Mouse (Mus musculus): Measurements from ENCODE around the gene Smu1. TPM values are rescaled to one million over a fixed set of nuclear protein-coding genes. Genes with fewer than 3 reads are reported as not detected.

Gene Smu1
- total and polyA plus RNA-seq, 3 experiments: 93.4 to 183 (median 118) TPM

- H3K9me3 ChIP-seq (replicated peaks; ENCODE audit: low read length): no peaks in the 10 kb centered on the region
- in situ Hi-C loops (cut with MboI; ENCODE audit: low pct_ligation_motif_present, low pct_unique_long_range_greater_than_20kb, low sequenced_read_pairs): no loop called here
- dilution Hi-C loops (cut with MboI; ENCODE audit: extremely low pct_ligation_motif_present, extremely low pct_unique_long_range_greater_than_20kb, low sequenced_read_pairs): no loop called here
Measured at GRCm38 (mm10) chr4:40786578-40786977, 28.9 kb upstream of the Smu1 start.

GRCm38 (mm10) chr4:40785620-40786166 lies 28.0 kb upstream of the Smu1 start:
- TF ChIP-seq MXI1 (IDR thresholded peaks at IDR 0.05; ENCODE audit: low read depth, low read length) (no peak), GABPA (IDR thresholded peaks at IDR 0.05; ENCODE audit: insufficient replicate concordance, low read depth, low read length) (no peak), ZMIZ1 (IDR thresholded peaks at IDR 0.05; ENCODE audit: low read depth, low read length) (no peak), ZNF384 (IDR thresholded peaks at IDR 0.05; ENCODE audit: low read depth, low read length) (peak; percentile 58), BHLHE40 (IDR thresholded peaks at IDR 0.05; ENCODE audit: low read depth, low read length) (no peak), ETS1 (conservative IDR thresholded peaks at IDR 0.05; ENCODE audit: low read depth, low read length) (peak; percentile 79), JUND (conservative IDR thresholded peaks at IDR 0.05; ENCODE audit: low read depth, low read length) (no peak), SIN3A (IDR thresholded peaks at IDR 0.05; ENCODE audit: low read length) (0 out of 2 replicates have a peak, but pooled peaks have one; percentile 33), EP300 (IDR thresholded peaks at IDR 0.05; ENCODE audit: low read length) (peak; percentile 16; the same call in 1 of the 2 replicates), IRF4 (IDR thresholded peaks at IDR 0.05; ENCODE audit: low read depth, low read length) (0 out of 2 replicates have a peak, but pooled peaks have one; percentile 31), ZC3H11A (IDR thresholded peaks at IDR 0.05; ENCODE audit: low read depth, low read length) (no peak)
- Histone ChIP-seq H3K79me2 (replicated peaks; ENCODE audit: control insufficient read depth, extremely low read depth, insufficient read depth, poor library complexity, severe bottlenecking) (no peaks in the 10 kb centered on the region), H3K36me3 (replicated peaks in 1 of 2; ENCODE audit: control insufficient read depth in 1 of 2, insufficient read depth in 1 of 2, low read length in 1 of 2) (no peaks in the 10 kb centered on the region), H3K27ac (ENCODE audit: insufficient read depth, low read depth) (no peak overlapping the region), H3K4me3 (replicated peaks in 1 of 3; ENCODE audit: low read depth in 2 of 3, low read length in 2 of 3, poor library complexity in 1 of 3) (no peak overlapping the region), H3K27me3 (replicated peaks) (no peaks in the 10 kb centered on the region), H3K9me3 (replicated peaks; ENCODE audit: low read length) (no peaks in the 10 kb centered on the region), H3K4me1 (ENCODE audit: control insufficient read depth in 1 of 2, insufficient read depth in 2 of 2) (peaks cover 27 to 61% of the 10 kb centered on the region in 2 experiments), H3K9ac (ENCODE audit: insufficient read depth, low read depth) (no peak overlapping the region), H3K4me2 (ENCODE audit: insufficient read depth, low read depth, poor library complexity, severe bottlenecking) (no peak overlapping the region)
- dilution Hi-C loops (cut with MboI; ENCODE audit: extremely low pct_ligation_motif_present, extremely low pct_unique_long_range_greater_than_20kb, low sequenced_read_pairs) (no loop called here), in situ Hi-C loops (cut with MboI; ENCODE audit: low pct_ligation_motif_present, low pct_unique_long_range_greater_than_20kb, low sequenced_read_pairs) (no loop called here)
- DNase-seq (ENCODE audit: extremely low read depth): peak; percentile 73

More at GRCm38 (mm10) chr4:40786578-40786977, 28.9 kb upstream of the Smu1 start:
- H3K9ac ChIP-seq (ENCODE audit: insufficient read depth, low read depth): no peak overlapping the region
- no peak for DNase-seq (ENCODE audit: extremely low read depth)
- H3K4me3 ChIP-seq (replicated peaks in 1 of 3; ENCODE audit: low read depth in 2 of 3, low read length in 2 of 3, poor library complexity in 1 of 3): no peak overlapping the region
- H3K27ac ChIP-seq (ENCODE audit: insufficient read depth, low read depth): no peak overlapping the region
- H3K4me1 ChIP-seq (ENCODE audit: control insufficient read depth in 1 of 2, insufficient read depth in 2 of 2): peaks cover 19 to 52% of the 10 kb centered on the region in 2 experiments
- H3K27me3 ChIP-seq (replicated peaks): no peaks in the 10 kb centered on the region
- TF ChIP-seq ZMIZ1 (IDR thresholded peaks at IDR 0.05; ENCODE audit: low read depth, low read length) (no peak), ZNF384 (IDR thresholded peaks at IDR 0.05; ENCODE audit: low read depth, low read length) (0 out of 2 replicates have a peak, but pooled peaks have one; percentile 2)
- H3K4me2 ChIP-seq (ENCODE audit: insufficient read depth, low read depth, poor library complexity, severe bottlenecking): no peak overlapping the region
- H3K79me2 ChIP-seq (replicated peaks; ENCODE audit: control insufficient read depth, extremely low read depth, insufficient read depth, poor library complexity, severe bottlenecking): no peaks in the 10 kb centered on the region
- H3K36me3 ChIP-seq (replicated peaks in 1 of 2; ENCODE audit: control insufficient read depth in 1 of 2, insufficient read depth in 1 of 2, low read length in 1 of 2): no peaks in the 10 kb centered on the region

GRCm38 (mm10) chr4:40784556-40785169 lies 26.9 kb upstream of the Smu1 start:
- TF ChIP-seq E2F4 (IDR thresholded peaks at IDR 0.05; ENCODE audit: insufficient replicate concordance, low read depth, low read length): no peak
- no peak for TF ChIP-seq KAT2A (IDR thresholded peaks at IDR 0.05; ENCODE audit: insufficient replicate concordance, low read length)
- no peak for TF ChIP-seq POLR2AphosphoS2 (IDR thresholded peaks at IDR 0.05; ENCODE audit: low read depth, low read length)
- TF ChIP-seq HCFC1 (IDR thresholded peaks at IDR 0.05; ENCODE audit: low read depth, low read length): no peak
- TF ChIP-seq USF1 (IDR thresholded peaks at IDR 0.05; ENCODE audit: low read depth, low read length): no peak
- TF ChIP-seq RCOR1 (conservative IDR thresholded peaks at IDR 0.05; ENCODE audit: low read depth, low read length): no peak
- no peak for TF ChIP-seq BHLHE40 (IDR thresholded peaks at IDR 0.05; ENCODE audit: low read depth, low read length)
- TF ChIP-seq TBP (conservative IDR thresholded peaks at IDR 0.05; ENCODE audit: low read depth, low read length): no peak
- no peak for TF ChIP-seq ZMIZ1 (IDR thresholded peaks at IDR 0.05; ENCODE audit: low read depth, low read length)
- no peak for TF ChIP-seq NELFE (IDR thresholded peaks at IDR 0.05; ENCODE audit: low read depth, low read length)
- no peak for TF ChIP-seq ZC3H11A (IDR thresholded peaks at IDR 0.05; ENCODE audit: low read depth, low read length)
- no peak for TF ChIP-seq ETS1 (conservative IDR thresholded peaks at IDR 0.05; ENCODE audit: low read depth, low read length)
- TF ChIP-seq CHD1 (IDR thresholded peaks at IDR 0.05; ENCODE audit: low read depth, low read length): no peak
- dilution Hi-C loops (cut with MboI; ENCODE audit: extremely low pct_ligation_motif_present, extremely low pct_unique_long_range_greater_than_20kb, low sequenced_read_pairs): no loop called here

More at GRCm38 (mm10) chr4:40784556-40785169, 26.9 kb upstream of the Smu1 start:
- H3K79me2 ChIP-seq (replicated peaks; ENCODE audit: control insufficient read depth, extremely low read depth, insufficient read depth, poor library complexity, severe bottlenecking): no peaks in the 10 kb centered on the region
- no peak overlapping the region for H3K9ac ChIP-seq (ENCODE audit: insufficient read depth, low read depth)
- H3K4me2 ChIP-seq (ENCODE audit: insufficient read depth, low read depth, poor library complexity, severe bottlenecking): no peak overlapping the region
- no peaks in the 10 kb centered on the region for H3K9me3 ChIP-seq (replicated peaks; ENCODE audit: low read length)
- no peaks in the 10 kb centered on the region for H3K36me3 ChIP-seq (replicated peaks in 1 of 2; ENCODE audit: control insufficient read depth in 1 of 2, insufficient read depth in 1 of 2, low read length in 1 of 2)
- no peak for DNase-seq (ENCODE audit: extremely low read depth)
- in situ Hi-C loops (cut with MboI; ENCODE audit: low pct_ligation_motif_present, low pct_unique_long_range_greater_than_20kb, low sequenced_read_pairs): loop anchor here (5.0 kb wide), 1 partner anchor 43 kb away; no protein-coding TSS in a partner anchor
- H3K4me1 ChIP-seq (ENCODE audit: control insufficient read depth in 1 of 2, insufficient read depth in 2 of 2): peaks cover 28 to 66% of the 10 kb centered on the region in 2 experiments
- H3K4me3 ChIP-seq (replicated peaks in 1 of 3; ENCODE audit: low read depth in 2 of 3, low read length in 2 of 3, poor library complexity in 1 of 3): no peak overlapping the region
- H3K27ac ChIP-seq (ENCODE audit: insufficient read depth, low read depth): no peak overlapping the region
- H3K27me3 ChIP-seq (replicated peaks): no peaks in the 10 kb centered on the region
